Mouse (Mus musculus) heart, postnatal 36 days (tissue): ENCODE results near the gene Tspan18. TPM values are rescaled to one million over a fixed set of nuclear protein-coding genes. Genes with fewer than 3 reads are reported as not detected.

Experiments used
- DNase-seq, 2 experiments: peaks; one replicate each; pipeline ENCODE4 v3.0.0; 2021 to 2022
- intact Hi-C: fragments of 180-260 bp; cut with DNase I; formaldehyde crosslinking; loops from one replicate; pipeline ENCODE4 v1.15.1; 2025
- total RNA-seq, 2 experiments: library from RNA; stranded (reverse); gene quantifications; 2 replicates each; pipeline ENCODE4 v1.2.3; 2021

Gene Tspan18
- total RNA-seq, 2 experiments from 2014 or later = 12.4 to 16.2 TPM

GRCm38 (mm10) chr2:93303585-93304272, 30.6 kb downstream of the Tspan18 start:
- intact Hi-C loops = loop anchor here (2.0 kb wide), 1 partner anchor 77 kb away; no protein-coding TSS in a partner anchor
- DNase-seq = peak in 1 of 2 experiments; percentile 45

- no peak for DNase-seq
- intact Hi-C loops = loop anchor here (2.0 kb wide), 1 partner anchor 76 kb away; no protein-coding TSS in a partner anchor
These were observed 31.1 kb downstream of the Tspan18 start for GRCm38 (mm10) chr2:93303260-93303584.

DNA sequence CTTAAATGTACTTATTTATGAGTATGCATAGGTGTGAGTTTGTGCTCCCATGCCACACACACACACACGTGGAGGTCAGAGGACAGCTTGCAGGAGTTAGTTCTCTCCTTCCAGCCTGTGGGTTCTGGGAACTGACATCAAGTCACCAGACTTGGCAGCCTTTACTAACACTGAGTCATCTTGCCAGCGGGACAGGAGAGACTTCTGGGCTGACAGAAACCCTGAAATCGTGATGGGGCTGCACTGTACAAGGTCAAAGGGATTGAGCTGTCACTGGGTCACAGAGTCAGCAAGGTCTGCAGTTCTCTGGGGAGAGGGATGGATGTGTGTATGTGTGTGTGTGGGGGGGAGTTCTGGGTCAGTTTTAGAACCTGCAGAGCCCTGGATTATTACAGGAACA, 36.6 kb downstream of the Tspan18 start:
- intact Hi-C loops = no loop called here

GRCm38 (mm10) chr2:93291186-93291926, 42.9 kb downstream of the Tspan18 start:
- intact Hi-C loops = no loop called here
- DNase-seq = no peak

More for the DNA sequence above, 36.6 kb downstream of the Tspan18 start:
- DNase-seq = peak; percentile 29 to 36

- no peak for DNase-seq
- intact Hi-C loops = no loop called here
These were observed 43.8 kb downstream of the Tspan18 start for GRCm38 (mm10) chr2:93290345-93291118.

DNA sequence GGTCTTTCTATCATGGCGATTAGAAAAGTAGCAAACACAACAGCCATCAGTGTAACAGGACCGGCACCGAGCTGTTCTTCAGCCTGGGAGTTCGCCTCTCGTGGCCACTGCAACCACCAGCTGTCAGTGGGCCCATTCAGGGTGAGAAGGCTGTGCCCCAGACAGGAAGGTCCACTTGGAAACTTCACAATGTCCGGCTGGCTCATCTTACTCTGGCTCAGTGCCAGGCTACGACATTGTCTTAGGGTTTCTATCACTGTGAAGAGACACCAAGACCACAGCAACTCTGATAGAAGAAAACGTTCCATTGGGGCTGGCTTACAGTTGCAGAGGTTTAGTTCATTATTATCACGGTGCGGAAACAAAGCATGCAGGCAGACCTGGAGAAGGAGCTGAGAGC, 45.1 kb downstream of the Tspan18 start:
- intact Hi-C loops = no loop called here

DNA sequence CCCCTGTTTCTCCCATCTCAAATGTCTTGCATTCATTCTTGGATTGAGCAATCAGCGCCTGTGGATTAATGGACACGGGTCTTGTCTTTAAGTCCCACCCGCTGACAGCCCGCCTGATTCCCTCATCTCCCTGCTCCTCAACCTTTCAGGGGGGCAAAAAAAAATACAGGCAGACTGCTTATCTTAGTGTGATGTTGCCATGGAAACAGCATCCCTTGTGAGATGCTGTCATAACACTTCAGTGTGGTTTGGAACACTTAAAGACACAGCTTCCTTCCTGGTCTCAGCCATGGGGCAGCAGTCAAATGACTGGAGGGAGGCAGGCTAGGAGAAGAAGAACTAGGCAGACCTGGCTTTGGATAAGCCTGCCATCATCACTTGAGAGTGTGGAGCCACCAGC, 47.0 kb downstream of the Tspan18 start:
- intact Hi-C loops = no loop called here
- no peak for DNase-seq

More for the DNA sequence above, 45.1 kb downstream of the Tspan18 start:
- DNase-seq = no peak

- intact Hi-C loops = no loop called here
- no peak for DNase-seq
These were observed 47.6 kb downstream of the Tspan18 start for GRCm38 (mm10) chr2:93286742-93287141.

DNA sequence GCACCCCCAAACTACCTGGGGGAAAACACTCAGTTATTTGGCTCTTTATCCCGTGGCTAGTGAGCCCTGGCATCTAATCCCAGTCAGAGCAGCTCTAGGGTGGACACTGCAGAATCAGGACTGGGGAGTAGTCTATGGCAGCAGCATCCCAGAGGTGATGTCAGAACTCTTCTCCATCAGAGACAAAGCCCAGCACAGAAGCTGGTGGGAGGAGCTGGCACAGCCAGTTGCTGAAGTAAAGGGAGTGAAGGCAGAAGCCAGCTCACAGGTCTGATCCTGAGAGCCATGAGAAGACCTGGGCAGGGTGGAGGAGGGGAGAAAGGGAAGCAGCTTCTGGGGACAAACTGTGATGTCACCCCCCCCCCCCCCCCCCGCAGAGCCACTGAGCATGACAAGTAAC, 48.0 kb downstream of the Tspan18 start:
- intact Hi-C loops = no loop called here

GRCm38 (mm10) chr2:93285842-93286241, 48.5 kb downstream of the Tspan18 start:
- intact Hi-C loops = no loop called here
- DNase-seq = no peak

More for the DNA sequence above, 48.0 kb downstream of the Tspan18 start:
- no peak for DNase-seq

- DNase-seq = no peak
- intact Hi-C loops = no loop called here
These were observed 49.7 kb downstream of the Tspan18 start for GRCm38 (mm10) chr2:93284625-93285024.

DNA sequence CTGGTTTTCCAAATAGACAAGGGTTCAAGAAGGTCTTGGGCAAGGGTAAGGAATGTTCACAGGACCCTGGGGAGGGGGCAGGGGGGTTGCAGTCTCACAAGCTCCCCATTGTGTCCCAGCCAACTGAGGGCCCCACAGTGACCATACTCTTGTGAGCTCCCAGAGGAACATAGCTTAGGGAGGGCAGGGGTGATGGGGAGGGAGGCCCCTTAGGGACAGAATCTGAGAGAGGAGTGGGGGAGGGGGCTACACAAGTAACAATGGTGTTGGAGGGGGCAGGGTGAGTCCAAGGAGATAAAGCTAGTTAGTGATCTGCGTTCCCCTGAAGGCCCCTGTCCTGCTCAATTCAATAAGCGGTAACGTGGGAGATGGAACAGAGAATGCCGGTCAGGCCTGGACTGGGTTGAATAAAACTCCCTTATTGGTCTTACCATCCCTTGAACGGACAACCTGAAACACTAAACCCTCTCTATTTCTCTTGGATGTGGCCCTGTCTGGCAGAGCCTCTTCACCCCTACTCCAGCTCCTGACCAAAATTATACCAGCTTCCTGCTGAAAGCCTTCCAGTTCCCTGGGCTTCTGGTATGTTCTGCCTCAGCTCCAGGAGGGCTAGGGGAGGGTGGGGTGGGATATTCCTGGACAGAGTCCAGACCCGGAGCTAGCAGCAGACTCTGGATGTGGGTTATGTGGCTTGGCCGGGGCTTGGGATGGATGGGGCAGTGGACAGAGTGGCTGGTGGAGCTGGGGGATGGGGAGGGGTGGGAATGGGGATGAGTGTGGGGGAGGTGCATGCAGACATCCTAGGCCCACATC, 50.6 kb downstream of the Tspan18 start:
- no peak for DNase-seq
- intact Hi-C loops = no loop called here

DNA sequence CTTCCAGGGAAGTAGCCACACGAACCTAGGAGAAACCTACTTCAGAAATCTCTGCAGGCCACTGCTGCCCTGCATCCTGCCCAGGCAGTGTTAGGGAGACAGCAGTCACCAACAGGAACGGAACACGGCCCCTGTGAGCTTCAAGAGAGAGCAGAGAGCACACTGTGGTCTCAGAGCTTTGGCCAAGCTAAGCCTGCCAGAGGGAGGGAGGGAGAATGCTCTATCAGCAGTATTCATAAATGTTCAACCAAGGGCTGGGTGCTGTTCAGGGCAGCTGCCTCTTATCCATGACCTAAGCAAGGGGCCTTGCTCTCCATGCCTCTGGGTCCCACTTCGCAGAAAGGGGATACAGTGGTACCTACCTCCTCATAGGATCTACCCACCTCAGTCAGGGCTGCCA, 51.7 kb downstream of the Tspan18 start:
- no peak for DNase-seq
- intact Hi-C loops = no loop called here

- intact Hi-C loops = no loop called here
- no peak for DNase-seq
These were observed 52.8 kb downstream of the Tspan18 start for GRCm38 (mm10) chr2:93281466-93281865.

DNA sequence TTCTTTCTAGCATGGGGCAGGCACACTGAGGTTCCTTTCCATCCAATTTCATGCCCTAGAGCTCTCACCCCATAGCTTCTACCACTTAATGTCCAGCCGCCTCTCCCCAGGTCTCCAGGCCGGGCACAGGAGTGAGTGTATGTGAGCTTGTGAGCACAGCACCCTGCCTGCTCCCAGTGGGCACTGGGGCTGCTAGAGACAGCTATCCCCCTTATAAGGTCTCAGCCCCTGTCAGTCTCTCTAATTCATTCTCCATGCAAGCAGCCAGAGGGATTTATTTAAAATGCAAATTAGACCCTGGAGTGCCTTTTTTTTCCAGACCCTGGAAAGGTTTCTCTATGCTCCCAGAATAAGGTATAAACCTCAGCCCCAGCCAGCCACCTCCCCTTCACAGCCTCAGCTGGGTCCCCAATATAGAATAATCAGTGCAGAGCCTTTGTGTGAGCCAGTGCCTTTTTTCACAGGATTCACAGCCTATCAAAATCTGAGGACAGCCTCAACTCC, 54.1 kb downstream of the Tspan18 start:
- intact Hi-C loops = no loop called here
- DNase-seq = no peak

DNA sequence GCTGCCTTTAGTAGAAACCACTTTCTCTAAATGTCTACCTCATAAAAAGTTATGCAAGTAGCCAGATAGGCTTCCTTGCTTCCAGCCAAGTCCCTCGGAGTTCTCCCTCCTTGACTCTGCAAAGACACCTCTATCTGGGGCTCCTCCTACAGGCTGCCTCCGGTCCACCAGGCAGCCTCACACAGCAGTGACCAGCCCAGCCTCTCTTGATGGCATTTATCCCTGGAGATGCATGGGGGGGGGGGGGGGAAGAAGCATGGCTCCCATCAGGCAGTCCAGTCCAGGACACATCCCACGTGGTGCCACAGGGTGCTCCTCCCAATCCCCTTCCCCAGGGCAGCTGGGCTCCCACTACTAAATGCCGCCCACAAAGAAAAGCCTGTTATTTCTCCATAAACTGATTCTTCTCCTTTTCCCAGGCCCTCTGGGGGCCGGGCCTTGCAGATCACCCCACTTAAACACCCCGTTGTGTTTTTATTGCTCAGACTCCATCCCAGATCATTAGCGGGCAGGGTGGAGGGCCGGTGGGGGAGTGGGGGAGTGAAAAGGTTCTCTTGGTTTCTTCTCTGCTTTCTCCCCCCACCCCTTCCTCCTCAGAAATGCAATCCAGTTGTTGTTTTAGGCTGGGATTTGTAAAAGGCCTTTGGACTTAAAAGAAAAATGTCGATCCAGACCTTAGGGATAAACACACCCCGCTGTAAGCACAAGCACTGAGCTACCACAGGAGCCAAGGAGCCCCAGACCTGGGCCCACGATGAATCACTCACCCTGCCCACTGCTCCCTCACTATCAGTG, 55.9 kb downstream of the Tspan18 start:
- intact Hi-C loops = loop anchor here (2.0 kb wide), 1 partner anchor 54 kb away; no protein-coding TSS in a partner anchor

GRCm38 (mm10) chr2:93277486-93277885, 56.8 kb downstream of the Tspan18 start:
- intact Hi-C loops = no loop called here

More for the DNA sequence above, 55.9 kb downstream of the Tspan18 start:
- DNase-seq = peak; percentile 34 to 44

DNA sequence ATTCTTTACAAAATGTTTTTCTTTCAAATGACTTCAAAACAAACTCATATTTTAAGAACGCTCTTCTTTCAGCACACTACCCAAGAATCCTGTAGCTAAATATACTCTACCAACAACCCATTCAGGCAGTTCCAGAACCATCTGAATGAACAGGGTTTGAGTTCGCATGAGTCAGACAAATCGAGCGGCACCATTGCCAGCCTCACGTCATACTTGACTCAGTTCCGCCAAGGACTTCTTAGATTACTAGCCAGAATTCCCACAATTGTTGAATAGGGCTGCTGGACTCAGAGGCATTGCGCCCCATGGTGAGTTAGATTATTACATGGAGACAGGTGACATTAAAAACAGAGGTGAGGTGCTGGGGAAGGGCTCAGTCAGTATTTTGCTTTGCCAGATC, 58.3 kb downstream of the Tspan18 start:
- no peak for DNase-seq
- intact Hi-C loops = no loop called here

More at GRCm38 (mm10) chr2:93277486-93277885, 56.8 kb downstream of the Tspan18 start:
- DNase-seq = no peak

GRCm38 (mm10) chr2:93273916-93274315, 60.4 kb downstream of the Tspan18 start:
- no peak for DNase-seq
- intact Hi-C loops = no loop called here
